Comparison of ENCODE assay signal across 8 mouse cellular contexts in genomic region chr2:26503661-26504575, GRCm38 (mm10). TPM values are rescaled to one million over a fixed set of nuclear protein-coding genes. Genes with fewer than 3 reads are reported as not detected.
DNase-seq lines count a peak whose midpoint lies in the region; ATAC-seq and TF ChIP-seq lines count a peak whose summit lies in the region.

No protein-coding gene starts in this region.

- no peaks in the 10 kb centered on the region for H3K9me3 ChIP-seq in neural tube, embryonic 11.5 days (ENCODE audit: control insufficient read depth, low read length)

- H3K4me3 ChIP-seq in cerebellum, adult 2 months (replicated peaks; ENCODE audit: insufficient read depth, low read depth, low read length) = peak overlapping the region; percentile 43
- peak overlapping the region; percentile 76 for H3K4me3 ChIP-seq in kidney, adult 2 months (ENCODE audit: insufficient read depth, low read depth, low read length)
- H3K4me3 ChIP-seq in neural tube, embryonic 11.5 days (ENCODE audit: low read depth, low read length) = peak overlapping the region; percentile 89

- no peaks in the 10 kb centered on the region for H3K36me3 ChIP-seq in kidney, adult 2 months (ENCODE audit: control insufficient read depth, insufficient read depth, low read length)
- no peaks in the 10 kb centered on the region for H3K36me3 ChIP-seq in neural tube, embryonic 11.5 days (ENCODE audit: control insufficient read depth, insufficient read depth, low read length)

- peak; percentile 24 to 26 for DNase-seq in cerebellum, adult 2 months
- no peak for DNase-seq in cerebellum, adult 11 months
- peak; percentile 92 for DNase-seq in embryo, embryonic 10.5 days (ENCODE audit: low spot score)
- DNase-seq in heart, adult 9 months (ENCODE audit: low spot score in 2 of 2) = peak; percentile 84 to 86
- peak; percentile 85 for DNase-seq in kidney, adult 2 months
- DNase-seq in lung, adult 18-20 months = peak; percentile 82 to 88
- peak; percentile 93 for DNase-seq in neural tube, embryonic 11.5 days (ENCODE audit: low spot score)
- DNase-seq in testis, postnatal 14 days (ENCODE audit: low spot score) = peak; percentile 75

- H3K4me1 ChIP-seq in cerebellum, adult 2 months (ENCODE audit: control insufficient read depth, insufficient read depth, low read length) = peaks cover 3% of the 10 kb centered on the region; the same call in 1 of the 2 replicates
- peaks cover 27% of the 10 kb centered on the region for H3K4me1 ChIP-seq in kidney, adult 2 months (ENCODE audit: control insufficient read depth, insufficient read depth, low read length)
- peaks cover 61% of the 10 kb centered on the region for H3K4me1 ChIP-seq in neural tube, embryonic 11.5 days (ENCODE audit: control insufficient read depth, insufficient read depth, low read length)

- H3K4me2 ChIP-seq in neural tube, embryonic 11.5 days (ENCODE audit: low read depth) = peak overlapping the region; percentile 45

- TF ChIP-seq POLR2A in cerebellum, adult 2 months (IDR thresholded peaks at IDR 0.05; ENCODE audit: borderline replicate concordance, insufficient read depth, low read length) = no peak
- peak; percentile 12 for TF ChIP-seq POLR2A in kidney, adult 2 months (IDR thresholded peaks at IDR 0.05; ENCODE audit: low read depth, low read length)

- peaks cover 2% of the 10 kb centered on the region; the same call in 1 of the 2 replicates for H3K27me3 ChIP-seq in cerebellum, adult 2 months (ENCODE audit: control insufficient read depth, insufficient read depth, low read length)
- no peaks in the 10 kb centered on the region for H3K27me3 ChIP-seq in kidney, adult 2 months (replicated peaks; ENCODE audit: control insufficient read depth, insufficient read depth, low read length)
- H3K27me3 ChIP-seq in neural tube, embryonic 11.5 days (ENCODE audit: control insufficient read depth, insufficient read depth, low read length) = no peaks in the 10 kb centered on the region

- H3K9ac ChIP-seq in neural tube, embryonic 11.5 days (ENCODE audit: low read length) = peak overlapping the region; percentile 95

- 5% methylated on average over 59 of the region's 59 CpGs for WGBS in cerebellum, adult 2 months
- 7% methylated on average over 59 of the region's 59 CpGs for WGBS in kidney, adult 2 months
- 3% methylated on average over 34 of the region's 59 CpGs for WGBS in neural tube, embryonic 11.5 days

- H3K27ac ChIP-seq in cerebellum, adult 2 months (ENCODE audit: insufficient read depth, low read length) = no peak overlapping the region
- peak overlapping the region; percentile 89 for H3K27ac ChIP-seq in kidney, adult 2 months (ENCODE audit: insufficient read depth, low read depth, low read length)
- peak overlapping the region; percentile 94 for H3K27ac ChIP-seq in neural tube, embryonic 11.5 days (ENCODE audit: low read depth, low read length)

- ATAC-seq in neural tube, embryonic 11.5 days (ENCODE audit: insufficient read depth, low FRiP score, low TSS enrichment) = peak; percentile 64

- TF ChIP-seq CTCF in cerebellum, adult 2 months (IDR thresholded peaks at IDR 0.05; ENCODE audit: borderline replicate concordance, insufficient read depth, low read depth, low read length) = no peak
- TF ChIP-seq CTCF in kidney, adult 2 months (conservative IDR thresholded peaks at IDR 0.05; ENCODE audit: insufficient read depth, insufficient read length, low read depth, low read length) = no peak

RNA-seq across cellular contexts. Expression of gene Notch1, which starts 12.5 kb away (rescaled TPM):
- polyA plus RNA-seq in cerebellum, adult 2 months (2012; rRNA removed) = 10.5 and 11.6 TPM in 2 replicates
- polyA plus RNA-seq in kidney, adult 2 months (2012; rRNA removed) = 16.1 and 17.7 TPM in 2 replicates
- 56.9 and 60.4 TPM in 2 replicates for polyA plus RNA-seq in neural tube, embryonic 11.5 days (2014; fragmentation: Nextera tagmentation; extraction: Ambion mirVana)

RNA-seq across cellular contexts. Expression of gene Sec16a, which starts 58.9 kb away (rescaled TPM):
- 43.2 and 44.6 TPM in 2 replicates for polyA plus RNA-seq in cerebellum, adult 2 months (2012; rRNA removed)
- polyA plus RNA-seq in kidney, adult 2 months (2012; rRNA removed) = 71.1 and 87.5 TPM in 2 replicates
- 40.2 and 40.5 TPM in 2 replicates for polyA plus RNA-seq in neural tube, embryonic 11.5 days (2014; fragmentation: Nextera tagmentation; extraction: Ambion mirVana)
